35 mouse cellular contexts compared by ENCODE assay signal in genomic region chr13:24456385-24456784, GRCm38 (mm10).
"Had no signal": no experiment of that assay in that cellular context is flagged by ENCODE, and none has a peak within 500 bp of the region (broad histone marks: within the 10 kb centered on the region; RNA-seq: fewer than 3 reads in every experiment).

No protein-coding gene starts in this region.

- H3K27ac ChIP-seq: heart, embryonic 10.5 days; heart, embryonic 13.5 days; heart, embryonic 15.5 days; hindbrain, embryonic 10.5 days; hindbrain, embryonic 12.5 days; hindbrain, embryonic 13.5 days; hindbrain, embryonic 14.5 days; hindbrain, embryonic 15.5 days; hindbrain, postnatal 0 days; intestine, embryonic 15.5 days; kidney, embryonic 15.5 days; kidney, postnatal 0 days; layer of hippocampus, adult 2 months; left cerebral cortex, adult 2 months had no signal

- H3K9ac ChIP-seq: heart, embryonic 12.5 days; heart, embryonic 13.5 days; heart, embryonic 15.5 days; hindbrain, embryonic 12.5 days; hindbrain, embryonic 13.5 days; hindbrain, embryonic 14.5 days; hindbrain, embryonic 15.5 days; intestine, embryonic 15.5 days; kidney, embryonic 15.5 days had no signal

- H3K4me2 ChIP-seq: heart, embryonic 11.5 days; heart, embryonic 12.5 days; heart, embryonic 13.5 days; heart, embryonic 15.5 days; hindbrain, embryonic 12.5 days; hindbrain, embryonic 13.5 days; hindbrain, embryonic 14.5 days; hindbrain, embryonic 15.5 days; intestine, embryonic 15.5 days; kidney, embryonic 15.5 days had no signal

- DNase-seq: heart, postnatal 10 days; heart, postnatal 14 days; heart, postnatal 36 days; heart, postnatal 4 days; kidney, adult 11 months; kidney, adult 18-20 months; kidney, adult 2 months; kidney, adult 8-10 months; kidney, adult 9 months; kidney, postnatal 10 days; kidney, postnatal 14 days; kidney, postnatal 25 days; kidney, postnatal 36 days; kidney, postnatal 4 days; layer of hippocampus, adult 9-11 months; layer of hippocampus, postnatal 36 days had no signal

- H3K9me3 ChIP-seq: heart, embryonic 10.5 days; heart, embryonic 12.5 days; heart, embryonic 13.5 days; heart, embryonic 15.5 days; hindbrain, embryonic 10.5 days; hindbrain, embryonic 12.5 days; hindbrain, embryonic 13.5 days; hindbrain, embryonic 15.5 days; intestine, embryonic 15.5 days; kidney, embryonic 15.5 days had no signal

- ATAC-seq: hindbrain, embryonic 16.5 days; hindbrain, postnatal 0 days; inflammation-experienced regulatory T-cells, adult 6 months; intestine, embryonic 15.5 days; intestine, embryonic 16.5 days had no signal

- H3K36me3 ChIP-seq: heart, embryonic 10.5 days; heart, embryonic 12.5 days; heart, embryonic 13.5 days; heart, embryonic 15.5 days; hindbrain, embryonic 10.5 days; hindbrain, embryonic 12.5 days; hindbrain, embryonic 13.5 days; hindbrain, embryonic 15.5 days; intestine, embryonic 15.5 days; kidney, embryonic 15.5 days had no signal

- H3K27me3 ChIP-seq: heart, embryonic 12.5 days; heart, embryonic 13.5 days; heart, embryonic 15.5 days; hindbrain, embryonic 12.5 days; hindbrain, embryonic 13.5 days; hindbrain, embryonic 15.5 days; intestine, embryonic 15.5 days; kidney, embryonic 15.5 days had no signal

- H3K4me1 ChIP-seq: heart, embryonic 10.5 days; heart, embryonic 15.5 days; hindbrain, embryonic 10.5 days; hindbrain, embryonic 12.5 days; hindbrain, embryonic 13.5 days; hindbrain, embryonic 15.5 days; intestine, embryonic 15.5 days; kidney, embryonic 15.5 days had no signal

- H3K4me3 ChIP-seq: heart, embryonic 10.5 days; heart, embryonic 12.5 days; heart, embryonic 13.5 days; heart, embryonic 15.5 days; hindbrain, embryonic 10.5 days; hindbrain, embryonic 12.5 days; hindbrain, embryonic 13.5 days; hindbrain, embryonic 15.5 days; intestine, embryonic 15.5 days; kidney, embryonic 15.5 days; layer of hippocampus, adult 2 months; left cerebral cortex, adult 2 months had no signal
